Mouse (Mus musculus): ENCODE measurements around the gene Ddx42.
A peak's percentile ranks its signal among the peaks of the same experiment; 100 is the strongest.

The Ddx42 gene

DNA sequence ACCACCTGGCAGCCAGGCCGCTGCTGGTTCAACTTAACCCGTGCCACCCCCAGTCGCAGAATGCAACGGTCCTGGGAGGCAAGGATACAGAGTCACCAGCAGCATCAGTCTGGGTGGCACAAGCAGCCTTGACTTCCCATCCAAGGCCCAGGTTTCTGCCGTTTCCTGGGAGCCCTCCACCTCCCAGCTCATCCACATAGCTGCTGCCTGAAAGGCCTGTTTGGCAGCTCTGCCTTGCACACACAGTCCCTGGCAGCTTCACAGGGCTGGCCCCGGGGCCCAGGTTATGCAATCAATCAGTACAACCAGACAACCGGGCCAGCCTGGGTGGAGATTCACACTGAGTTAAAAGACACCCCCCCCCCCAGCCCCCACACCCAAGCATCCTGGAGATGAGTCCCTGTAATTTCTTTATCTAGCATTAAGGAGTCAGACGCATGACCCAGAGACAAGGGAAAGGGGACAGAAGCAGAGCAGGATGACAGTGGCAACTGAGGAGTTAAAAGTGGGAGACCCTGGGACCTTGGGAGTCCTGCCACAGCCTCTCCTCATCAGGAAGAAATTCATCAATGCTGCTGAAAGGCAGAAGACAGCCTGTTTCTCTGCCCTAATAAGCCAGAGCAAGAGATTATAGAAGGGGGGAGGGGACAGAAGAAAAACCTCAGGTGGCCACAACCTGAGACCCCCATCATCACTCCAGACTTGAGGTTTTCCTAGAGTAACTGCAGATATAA, 51.8 kb downstream of the Ddx42 start:
- peak; percentile 26; the same call in 1 of the 2 replicates for ATAC-seq (ENCODE audit: low TSS enrichment)

DNA sequence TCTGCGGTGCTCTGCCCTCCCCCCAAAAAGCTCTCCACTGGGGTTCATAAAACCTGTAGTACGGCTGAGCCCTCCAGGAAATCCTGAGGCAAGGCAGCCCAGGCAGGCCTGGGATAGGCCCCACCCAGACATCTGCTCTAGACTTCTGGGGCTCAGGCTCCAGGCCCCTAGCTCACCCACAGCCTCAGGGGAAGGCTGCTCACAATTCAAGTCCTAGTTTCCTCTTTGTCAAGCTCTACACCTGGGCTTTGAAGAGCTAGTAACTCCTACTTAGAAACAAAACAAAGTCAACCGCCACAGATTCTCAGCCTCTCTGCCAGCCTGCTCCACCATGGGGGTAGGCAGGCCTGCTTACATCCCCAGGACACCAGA, 52.3 kb downstream of the Ddx42 start:
- ATAC-seq (ENCODE audit: low TSS enrichment): no peak

DNA sequence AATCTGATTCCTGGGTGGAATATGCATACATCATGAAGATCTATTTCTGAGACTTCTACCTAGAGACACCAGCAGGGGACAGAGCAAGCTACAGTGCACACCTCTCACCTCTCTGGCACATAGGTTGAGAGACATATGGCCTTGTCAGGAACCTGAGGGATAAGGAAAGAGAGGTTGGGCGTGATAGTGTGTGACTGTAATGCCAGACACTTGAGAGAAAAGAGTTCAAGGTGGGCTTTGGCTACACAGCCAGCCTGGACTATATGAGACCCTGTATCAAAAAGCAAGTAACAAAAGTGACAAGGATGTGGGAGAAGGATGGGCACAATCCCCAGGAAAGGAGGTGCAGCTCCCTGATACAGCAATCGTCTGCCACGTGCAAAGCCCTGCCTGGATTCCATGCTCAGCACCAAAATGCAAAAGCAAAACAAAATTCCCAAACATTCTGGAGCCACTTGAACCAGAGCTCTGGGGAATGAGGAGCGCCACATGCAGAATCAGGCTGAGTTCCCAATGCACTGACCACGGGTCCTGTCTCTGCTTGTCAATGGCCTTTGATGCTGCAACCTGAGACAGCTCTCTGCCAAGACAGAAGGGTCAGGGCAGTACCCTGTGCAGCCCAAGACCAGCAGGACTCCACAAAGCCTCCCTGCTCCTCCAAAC, 54.5 kb downstream of the Ddx42 start:
- ATAC-seq (ENCODE audit: low TSS enrichment): no peak

DNA sequence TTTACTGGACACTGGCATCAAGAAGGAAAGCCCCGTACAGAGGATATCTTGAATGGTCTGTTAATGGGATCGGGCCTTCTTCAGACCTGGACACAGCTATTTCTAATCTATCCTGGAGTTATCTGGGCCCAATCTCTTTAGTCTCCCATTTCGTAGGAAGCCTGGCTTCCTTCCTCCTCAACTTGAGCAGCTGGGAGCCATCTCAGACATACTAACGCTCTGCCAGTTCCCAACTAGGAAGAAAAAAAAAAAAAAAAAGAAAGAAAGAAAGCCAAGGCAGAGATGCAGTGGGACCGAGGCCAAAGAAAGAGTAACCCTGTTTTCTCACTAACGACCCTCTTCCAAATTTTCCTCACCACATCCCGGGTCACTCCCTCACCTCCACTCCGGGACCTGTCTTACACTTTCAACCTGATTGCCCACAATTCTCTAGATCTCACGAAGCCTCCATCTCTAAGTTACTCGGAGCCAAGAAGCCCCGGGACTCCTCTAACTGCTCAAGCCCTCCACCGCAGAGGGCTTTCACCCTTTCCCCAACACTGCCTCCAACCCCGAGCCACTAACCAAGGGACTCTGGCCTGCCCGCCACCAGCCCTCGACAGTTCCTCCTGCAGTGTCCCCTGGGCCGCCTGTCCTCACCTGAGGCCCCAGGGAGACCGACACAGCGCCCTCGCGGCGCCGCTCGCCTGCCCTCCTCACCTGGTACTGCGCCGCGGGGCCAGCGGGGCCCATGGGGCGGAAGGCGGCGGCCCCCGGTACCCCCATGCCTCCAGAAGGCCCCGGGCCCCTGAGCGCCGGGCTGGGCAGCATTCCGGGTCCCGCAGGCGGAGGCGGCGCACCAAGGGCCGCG, 55.3 kb downstream of the Ddx42 start:
- ATAC-seq (ENCODE audit: low TSS enrichment): peak; percentile 7; the same call in 1 of the 2 replicates

DNA sequence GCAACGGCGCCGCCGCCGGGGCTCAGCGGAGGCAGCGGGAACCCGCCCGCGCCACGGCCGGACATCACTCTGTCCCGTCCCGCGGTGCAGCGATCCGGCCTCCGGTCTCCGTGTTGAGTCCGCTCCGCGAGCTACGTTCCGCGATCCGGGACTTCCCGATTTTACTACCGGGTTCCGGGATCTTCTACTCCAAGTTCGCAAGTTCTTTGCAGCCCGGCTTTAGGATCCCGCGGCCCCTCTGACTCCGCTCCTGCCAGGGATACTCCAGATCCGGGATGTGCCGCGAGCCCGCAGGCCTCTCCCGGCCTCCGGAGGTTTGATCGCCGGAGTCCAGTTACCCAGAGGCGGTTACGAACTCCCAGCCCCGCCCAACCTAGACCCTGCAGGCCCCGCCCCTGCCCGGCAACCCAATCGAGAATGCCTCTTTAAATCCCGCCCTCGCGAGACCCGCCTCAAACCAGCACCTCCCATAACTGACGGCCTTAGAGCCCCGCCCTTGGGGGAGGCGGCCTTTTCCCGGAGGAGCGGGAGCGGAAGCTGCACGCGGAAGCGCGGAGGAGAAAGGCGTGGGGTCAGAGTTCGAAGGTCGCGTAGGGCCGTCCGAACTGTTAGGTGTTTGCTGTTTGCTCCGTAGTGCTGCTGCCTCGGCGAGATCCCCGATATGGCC, 56.1 kb downstream of the Ddx42 start, which contains the start of gene Smarcd2:
Gene Smarcd2 (minus strand): TSS at position 329 of the 667 bp plus-strand sequence.
- peak; percentile 79 for ATAC-seq (ENCODE audit: low TSS enrichment)

DNA sequence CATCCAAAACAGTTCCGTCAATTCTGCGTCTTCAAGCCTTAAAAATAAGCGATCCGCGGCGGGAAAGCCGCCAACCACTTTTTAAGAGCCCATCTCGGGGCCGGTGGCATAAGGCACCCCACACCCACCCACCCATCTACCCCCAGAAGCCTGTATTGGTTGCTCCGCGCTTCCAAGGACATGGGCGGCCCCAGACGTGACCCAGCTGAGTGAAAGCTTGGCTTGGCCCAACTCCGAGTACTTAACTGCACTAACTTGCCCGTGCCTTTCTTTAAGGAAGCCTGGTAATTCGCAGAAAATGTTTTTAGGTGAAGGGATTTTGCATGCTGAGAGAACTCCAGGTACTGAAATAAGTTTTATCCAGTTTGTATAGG, 56.6 kb downstream of the Ddx42 start:
- ATAC-seq (ENCODE audit: low TSS enrichment): no peak

DNA sequence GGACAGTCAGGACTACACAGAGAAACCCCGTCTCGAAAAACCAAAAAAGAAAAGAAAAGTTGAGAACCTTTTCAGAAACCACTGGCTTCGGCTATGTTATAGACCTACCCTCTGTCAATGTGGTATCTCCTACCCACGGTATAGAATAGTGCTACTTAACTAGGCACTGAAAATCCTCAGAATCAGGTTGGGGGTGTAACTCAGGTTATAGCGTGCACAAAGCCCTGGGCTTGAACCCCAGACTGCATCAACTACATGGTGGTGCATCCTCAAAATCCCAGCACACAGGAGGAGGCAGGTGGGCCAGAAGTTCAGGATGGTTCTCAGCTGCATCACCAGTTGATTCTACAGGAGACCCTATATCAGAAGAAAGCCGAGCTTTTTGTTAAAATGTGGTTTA, 57.1 kb downstream of the Ddx42 start:
- ATAC-seq (ENCODE audit: low TSS enrichment): no peak

DNA sequence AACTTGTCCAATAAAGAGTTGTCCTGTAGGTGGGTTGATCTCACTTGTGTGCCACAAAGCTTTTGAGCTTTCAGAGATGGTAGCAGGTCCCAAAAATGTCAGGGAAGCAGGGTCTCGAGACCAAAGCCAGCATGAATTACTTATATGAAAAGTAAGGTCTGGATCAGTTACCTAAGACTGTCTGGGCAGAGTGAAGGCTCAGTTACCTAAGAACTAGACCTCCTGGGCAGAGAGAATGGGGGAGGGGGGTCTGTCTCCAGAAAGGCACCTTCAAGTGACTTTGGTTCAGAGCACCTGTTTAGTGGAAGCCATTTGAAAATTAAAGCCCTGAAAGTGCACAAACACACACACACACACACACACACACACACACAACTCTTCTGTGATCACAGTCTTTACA, 57.6 kb downstream of the Ddx42 start:
- ATAC-seq (ENCODE audit: low TSS enrichment): no peak

DNA sequence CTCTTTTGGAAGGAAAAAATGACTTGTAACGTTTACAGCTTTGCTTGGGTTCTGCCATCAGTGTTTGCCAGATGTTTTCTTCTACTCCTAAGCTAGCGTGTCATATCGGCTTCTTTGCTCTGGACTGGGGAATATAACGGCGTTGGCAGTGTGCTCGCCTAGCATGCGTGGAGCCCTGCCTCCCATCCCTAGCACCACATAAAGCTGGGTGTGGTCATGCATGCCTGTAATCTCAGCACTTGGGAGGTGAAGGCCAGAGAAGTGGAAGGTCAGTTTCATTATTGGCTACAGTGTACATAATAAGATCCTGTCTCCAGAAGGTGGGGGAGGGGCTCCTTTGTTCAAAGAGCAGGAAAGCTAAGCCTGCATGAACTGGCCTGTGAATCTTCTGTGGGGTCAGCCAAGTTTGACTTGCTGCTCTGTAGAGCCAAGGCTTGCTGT, 58.3 kb downstream of the Ddx42 start:
- no peak for ATAC-seq (ENCODE audit: low TSS enrichment)

DNA sequence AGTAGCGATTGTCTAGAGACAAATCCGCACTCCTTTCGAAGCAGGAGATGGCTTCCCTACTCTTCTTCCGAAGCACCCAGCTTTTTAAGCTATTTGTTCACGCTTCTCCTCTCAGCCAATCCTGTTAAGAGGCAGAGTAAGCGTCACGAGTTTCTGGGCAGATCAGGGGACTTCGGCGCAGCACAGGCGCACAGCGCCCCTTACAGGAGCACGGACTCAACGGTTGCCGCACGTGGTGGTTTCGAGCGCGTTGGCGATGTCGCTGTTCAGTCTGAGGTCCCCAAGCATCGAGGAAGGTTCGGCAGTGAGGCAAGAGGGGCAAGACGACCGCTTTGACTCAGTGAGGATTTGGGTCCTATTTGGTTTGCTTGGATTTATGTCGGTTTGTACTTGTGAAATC, 59.7 kb downstream of the Ddx42 start, which contains the start of gene Tcam1:
Gene Tcam1 (plus strand): TSS at position 219 of the 400 bp plus-strand sequence.
- ATAC-seq (ENCODE audit: low TSS enrichment): peak; percentile 79

DNA sequence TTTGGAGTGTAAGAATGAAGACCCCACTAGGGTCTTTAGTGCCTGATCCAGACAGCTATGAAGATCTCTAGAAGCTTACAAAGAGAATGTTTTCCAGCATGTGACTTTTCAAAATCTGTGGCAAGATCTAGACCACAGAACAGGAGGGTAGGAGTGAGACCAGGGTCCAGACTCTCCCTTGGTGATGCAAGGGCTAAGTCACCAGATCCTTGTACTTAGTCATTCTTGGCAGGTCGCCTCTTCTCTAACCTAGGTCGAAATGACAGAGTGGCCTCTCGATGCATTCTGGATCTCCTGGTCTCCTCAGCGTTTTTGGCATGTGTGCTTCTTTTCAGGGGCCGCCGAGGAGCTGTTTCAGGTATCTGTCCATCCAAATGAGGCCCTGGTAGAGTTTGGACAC, 65.7 kb downstream of the Ddx42 start:
- no peak for ATAC-seq (ENCODE audit: low TSS enrichment)

DNA sequence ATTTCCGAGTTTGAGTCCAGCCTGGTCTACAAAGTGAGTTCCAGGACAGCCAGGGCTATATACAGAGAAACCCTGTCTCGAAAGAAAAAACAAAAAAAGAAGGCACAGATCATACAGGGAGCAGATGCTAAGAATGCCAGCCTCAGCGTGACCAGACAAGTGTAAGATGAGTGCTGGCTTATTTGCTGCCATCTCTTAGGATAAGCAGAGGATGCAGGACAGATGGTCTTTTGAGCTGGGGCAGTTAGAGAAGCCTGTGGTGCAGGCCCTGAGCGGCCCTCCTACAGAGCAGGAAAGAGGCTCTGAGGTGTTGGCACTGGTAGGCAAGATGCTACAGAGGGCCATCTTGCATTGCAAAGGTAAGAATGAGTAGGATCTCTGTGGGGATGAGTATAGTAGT, 66.6 kb downstream of the Ddx42 start:
- no peak for ATAC-seq (ENCODE audit: low TSS enrichment)

DNA sequence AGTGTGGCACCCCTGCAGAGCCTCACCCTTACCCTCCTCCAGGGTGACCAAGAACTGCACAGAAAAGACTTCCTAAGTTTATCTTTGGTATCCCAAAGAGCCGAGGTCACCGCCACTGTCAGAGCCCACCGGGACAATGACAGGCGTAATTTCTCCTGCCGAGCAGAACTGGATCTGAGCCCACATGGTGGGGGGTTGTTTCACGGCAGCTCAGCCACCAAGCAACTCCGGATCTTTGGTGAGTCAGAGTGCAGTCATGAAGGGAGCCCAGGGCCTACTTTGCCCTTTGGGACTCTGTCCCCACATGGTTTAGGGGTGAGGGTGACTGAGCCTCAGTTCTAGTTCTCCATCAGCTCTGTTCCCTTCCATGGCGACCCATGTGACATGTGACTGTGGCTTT, 67.4 kb downstream of the Ddx42 start:
- no peak for ATAC-seq (ENCODE audit: low TSS enrichment)

DNA sequence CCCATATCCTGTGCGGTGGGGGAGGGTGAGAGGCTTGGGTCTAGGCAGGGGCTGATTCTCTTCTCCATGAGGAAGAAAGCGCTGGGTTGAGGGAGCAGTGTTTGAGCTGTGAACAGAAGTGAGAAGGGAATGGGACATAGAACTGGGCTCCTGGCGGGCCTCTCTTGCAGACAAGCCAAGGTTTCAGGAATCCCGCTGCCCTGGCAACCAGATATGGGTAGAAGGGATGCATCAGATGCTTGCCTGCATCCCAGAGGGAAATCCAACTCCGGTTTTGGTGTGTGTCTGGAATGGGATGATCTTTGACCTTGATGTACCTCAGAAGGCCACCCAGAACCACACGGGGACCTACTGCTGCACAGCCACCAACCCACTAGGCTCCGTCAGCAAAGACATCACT, 69.5 kb downstream of the Ddx42 start:
- no peak for ATAC-seq (ENCODE audit: low TSS enrichment)

DNA sequence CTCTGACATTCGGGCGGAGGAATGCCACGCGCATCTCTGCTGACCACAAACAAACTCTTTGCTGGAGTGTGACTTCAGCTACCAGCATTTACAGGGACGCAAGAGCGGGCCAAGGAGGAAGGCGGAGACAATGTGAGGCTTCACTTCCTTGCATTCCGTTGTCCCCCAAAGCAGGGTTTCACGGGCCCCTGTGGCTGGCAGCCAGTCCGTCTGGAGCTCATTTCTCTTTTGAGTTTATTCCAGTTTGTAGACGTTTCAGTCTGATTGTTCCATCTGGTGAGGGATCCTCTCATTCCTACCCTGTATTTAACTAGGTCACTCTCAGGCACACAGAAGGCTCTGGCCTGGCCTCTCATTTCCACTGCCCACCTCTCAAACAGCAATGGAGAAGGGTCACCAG, 70.3 kb downstream of the Ddx42 start:
- 0 out of 2 replicates have a peak, but pooled peaks have one; percentile 20 for ATAC-seq (ENCODE audit: low TSS enrichment)

DNA sequence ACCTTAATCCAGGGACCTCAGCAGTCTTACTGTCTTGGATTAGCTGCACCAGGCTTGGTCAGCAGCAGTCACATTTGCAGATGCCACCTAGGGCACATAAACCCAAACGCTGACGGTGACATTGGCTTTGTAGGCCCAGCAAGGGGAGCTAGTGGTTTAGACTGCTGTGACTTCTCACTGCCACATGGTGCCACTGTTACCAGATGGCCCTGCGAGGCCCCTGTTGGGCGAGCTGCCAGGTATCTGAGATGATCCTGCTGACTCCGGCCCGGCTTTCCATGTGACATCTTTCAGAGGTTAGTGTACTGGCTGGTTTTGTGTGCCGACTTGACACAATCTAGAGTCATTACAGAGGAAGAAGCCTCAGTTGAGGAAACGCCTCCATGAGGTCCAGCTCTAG, 72.6 kb downstream of the Ddx42 start:
- no peak for ATAC-seq (ENCODE audit: low TSS enrichment)

DNA sequence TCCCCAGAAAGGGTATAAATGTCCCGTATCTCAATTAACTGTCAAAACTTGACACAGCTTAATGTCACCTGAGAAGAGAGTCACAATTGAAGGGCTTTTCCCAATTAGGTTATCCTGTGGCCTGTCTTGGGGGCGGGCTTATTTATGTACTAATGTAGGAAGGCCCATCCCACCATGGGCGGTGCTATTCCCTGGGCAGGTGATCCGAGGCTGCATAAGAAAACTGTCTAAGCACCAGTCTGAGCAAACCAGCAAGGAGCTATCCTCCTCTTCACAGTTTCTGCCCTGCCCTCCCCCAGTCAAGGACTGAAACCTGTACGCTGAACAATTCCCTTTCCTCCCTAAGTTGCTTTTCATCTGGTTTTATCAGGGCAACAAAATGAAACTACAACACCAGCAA, 73.7 kb downstream of the Ddx42 start:
- ATAC-seq (ENCODE audit: low TSS enrichment): no peak

DNA sequence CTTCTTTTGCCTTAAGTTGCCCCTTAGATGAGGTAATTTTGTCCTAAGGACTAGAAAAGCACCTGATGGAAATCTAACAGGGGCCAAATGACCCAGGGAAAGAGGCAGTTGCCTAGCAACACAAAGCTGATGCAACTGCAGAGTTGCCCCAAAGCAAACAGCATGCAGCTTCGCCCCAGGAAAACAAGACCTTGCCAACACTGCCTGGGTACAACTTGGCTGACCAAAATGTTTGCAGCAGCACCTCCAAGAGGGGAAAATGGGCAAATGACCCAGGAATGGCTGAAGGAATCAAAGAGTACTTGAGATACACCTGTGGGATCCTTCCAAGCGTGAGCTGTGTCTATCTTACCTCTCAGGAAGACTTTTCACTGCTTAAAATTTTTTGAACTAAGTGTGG, 75.1 kb downstream of the Ddx42 start:
- no peak for ATAC-seq (ENCODE audit: low TSS enrichment)
